Mouse (Mus musculus) CH12.LX (cell line): Measurements from ENCODE around the gene Slc6a17. TPM values are rescaled to one million over a fixed set of nuclear protein-coding genes. Genes with fewer than 3 reads are reported as not detected.

Source experiments
- DNase-seq: peaks from one replicate; pipeline ENCODE4 v3.0.0-alpha.2; 2013; ENCODE audit errors: extremely low read depth
- H3K27ac ChIP-seq: 2 replicates; pipeline ENCODE4 v1.5.1; 2012; ENCODE audit warnings: low read depth, mild to moderate bottlenecking, control low read depth, moderate library complexity; ENCODE audit not compliant: insufficient read depth
- H3K27me3 ChIP-seq: replicated peaks from 2 replicates; pipeline ENCODE3; 2012; ENCODE audit warnings: inconsistent platforms
- H3K36me3 ChIP-seq, 2 experiments: replicated peaks in 1 of 2; 2 replicates each; pipeline versions ENCODE3 to v1.6.1; 2012; ENCODE audit warnings: inconsistent platforms in 1 of 2, low read length in 1 of 2, mild to moderate bottlenecking in 1 of 2, mixed read lengths in 1 of 2, moderate library complexity in 1 of 2; ENCODE audit not compliant: control insufficient read depth in 1 of 2, insufficient read depth in 1 of 2
- H3K4me1 ChIP-seq, 2 experiments: 2 replicates each; pipeline ENCODE4 v1.6.1; 2012; ENCODE audit warnings: inconsistent platforms in 1 of 2, moderate library complexity in 1 of 2; ENCODE audit not compliant: insufficient read depth in 2 of 2, control insufficient read depth in 1 of 2
- H3K4me2 ChIP-seq: 2 replicates; pipeline ENCODE4 v1.6.1; 2012; ENCODE audit warnings: low read depth, mild to moderate bottlenecking, control low read depth; ENCODE audit not compliant: poor library complexity, insufficient read depth, severe bottlenecking
- H3K4me3 ChIP-seq, 3 experiments: fragments of 150-350 bp in 1 of 3; sonication (generic) in 1 of 3; replicated peaks in 1 of 3; 2 replicates each; pipeline versions ENCODE3 to v1.5.1; 2011 to 2012; ENCODE audit warnings: low read depth in 2 of 3, low read length in 2 of 3, mild to moderate bottlenecking in 2 of 3, moderate library complexity in 2 of 3, control low read depth in 1 of 3, improper control_type of control experiment in 1 of 3, inconsistent platforms in 1 of 3, mixed read lengths in 1 of 3; ENCODE audit not compliant: poor library complexity in 1 of 3
- H3K79me2 ChIP-seq: replicated peaks from 2 replicates; pipeline ENCODE4 v1.6.1; 2012; ENCODE audit warnings: mild to moderate bottlenecking, moderate library complexity; ENCODE audit not compliant: control insufficient read depth, poor library complexity, insufficient read depth, severe bottlenecking; ENCODE audit errors: extremely low read depth
- H3K9ac ChIP-seq: 2 replicates; pipeline ENCODE4 v1.6.1; 2012; ENCODE audit warnings: low read depth, mild to moderate bottlenecking, control low read depth, moderate library complexity; ENCODE audit not compliant: insufficient read depth
- H3K9me3 ChIP-seq: replicated peaks from 2 replicates; pipeline ENCODE3; 2012; ENCODE audit warnings: low read length, inconsistent platforms, mixed read lengths
- BHLHE40 ChIP-seq: IDR thresholded peaks from 2 replicates; pipeline ENCODE4 v1.6.1; 2011; ENCODE audit warnings: mild to moderate bottlenecking, low read depth, low read length, improper control_type of control experiment
- CHD1 ChIP-seq: IDR thresholded peaks from 2 replicates; pipeline ENCODE4 v1.6.1; 2012; ENCODE audit warnings: low read depth, low read length, improper control_type of control experiment, inconsistent platforms
- EP300 ChIP-seq: IDR thresholded peaks from 2 replicates; pipeline ENCODE4 v1.6.1; 2011; ENCODE audit warnings: low read length, improper control_type of control experiment
- GABPA ChIP-seq: IDR thresholded peaks from 2 replicates; pipeline ENCODE4 v1.6.1; 2012; ENCODE audit warnings: low read depth, low read length, improper control_type of control experiment, inconsistent platforms; ENCODE audit not compliant: insufficient replicate concordance
- IRF4 ChIP-seq: IDR thresholded peaks from 2 replicates; pipeline ENCODE4 v1.6.1; 2014; ENCODE audit warnings: low read depth, mild to moderate bottlenecking, inconsistent platforms, low read length, improper control_type of control experiment
- JUND ChIP-seq: conservative IDR thresholded peaks from 2 replicates; pipeline ENCODE4 v1.6.1; 2011; ENCODE audit warnings: low read depth, low read length, improper control_type of control experiment
- KAT2A ChIP-seq: IDR thresholded peaks from 2 replicates; pipeline ENCODE4 v1.6.1; 2012; ENCODE audit warnings: low read length, improper control_type of control experiment, inconsistent platforms; ENCODE audit not compliant: insufficient replicate concordance
- MAFK ChIP-seq: IDR thresholded peaks from 2 replicates; pipeline ENCODE4 v1.6.1; 2011; ENCODE audit warnings: low read length, improper control_type of control experiment; ENCODE audit not compliant: insufficient replicate concordance
- MAX ChIP-seq: IDR thresholded peaks from 2 replicates; pipeline ENCODE4 v1.6.1; 2011; ENCODE audit warnings: low read length, improper control_type of control experiment
- MAZ ChIP-seq: IDR thresholded peaks from 2 replicates; pipeline ENCODE4 v1.6.1; 2012; ENCODE audit warnings: low read depth, mild to moderate bottlenecking, inconsistent platforms, low read length, improper control_type of control experiment, moderate library complexity
- MYC ChIP-seq: IDR thresholded peaks from 2 replicates; pipeline ENCODE4 v1.6.1; 2011; ENCODE audit warnings: low read depth, mild to moderate bottlenecking, improper control_type of control experiment, low read length
- NELFE ChIP-seq: IDR thresholded peaks from 2 replicates; pipeline ENCODE4 v1.6.1; 2011; ENCODE audit warnings: low read depth, low read length, improper control_type of control experiment
- POLR2A ChIP-seq: IDR thresholded peaks from 2 replicates; pipeline ENCODE4 v1.6.1; 2011; ENCODE audit warnings: low read depth, mild to moderate bottlenecking, improper control_type of control experiment, low read length
- POLR2AphosphoS2 ChIP-seq: IDR thresholded peaks from 2 replicates; pipeline ENCODE4 v1.6.1; 2011; ENCODE audit warnings: low read depth, low read length, improper control_type of control experiment
- SIN3A ChIP-seq: IDR thresholded peaks from 2 replicates; pipeline ENCODE4 v1.6.1; 2012; ENCODE audit warnings: low read length, improper control_type of control experiment, inconsistent platforms
- SMC3 ChIP-seq: IDR thresholded peaks from 2 replicates; pipeline ENCODE4 v1.6.1; 2011; ENCODE audit warnings: low read depth, low read length, improper control_type of control experiment
- TCF12 ChIP-seq: IDR thresholded peaks from 2 replicates; pipeline ENCODE4 v1.6.1; 2014; ENCODE audit warnings: low read depth, mild to moderate bottlenecking, inconsistent platforms, low read length, improper control_type of control experiment
- UBTF ChIP-seq: IDR thresholded peaks from 2 replicates; pipeline ENCODE4 v1.6.1; 2012; ENCODE audit warnings: low read depth, mild to moderate bottlenecking, inconsistent platforms, low read length, improper control_type of control experiment, moderate library complexity
- USF1 ChIP-seq: IDR thresholded peaks from 2 replicates; pipeline ENCODE4 v1.6.1; 2014; ENCODE audit warnings: low read depth, mild to moderate bottlenecking, inconsistent platforms, low read length, improper control_type of control experiment
- USF2 ChIP-seq: conservative IDR thresholded peaks from 2 replicates; pipeline ENCODE4 v1.6.1; 2011; ENCODE audit warnings: low read depth, low read length, improper control_type of control experiment
- ZC3H11A ChIP-seq: IDR thresholded peaks from 2 replicates; pipeline ENCODE4 v1.6.1; 2012; ENCODE audit warnings: low read depth, mild to moderate bottlenecking, inconsistent platforms, low read length, improper control_type of control experiment
- ZKSCAN1 ChIP-seq: IDR thresholded peaks from 2 replicates; pipeline ENCODE4 v1.6.1; 2012; ENCODE audit warnings: low read depth, inconsistent platforms, low read length, improper control_type of control experiment, borderline replicate concordance
- dilution Hi-C: fragments of 300-500 bp; cut with MboI; formaldehyde crosslinking; loops from 2 replicates; pipeline ENCODE4 v1.14.3; 2020; ENCODE audit warnings: low sequenced_read_pairs; ENCODE audit not compliant: extremely low pct_unique_long_range_greater_than_20kb, extremely low pct_ligation_motif_present
- in situ Hi-C: fragments of 300-500 bp; cut with MboI; formaldehyde crosslinking; loops from 3 replicates; pipeline ENCODE4 v1.14.3; 2019; ENCODE audit warnings: low sequenced_read_pairs, low pct_ligation_motif_present, low pct_unique_long_range_greater_than_20kb, mixed read lengths
- polyA plus RNA-seq: library from polyadenylated mRNA; unstranded; fragments of >175 nt; gene quantifications from 2 replicates; pipeline ENCODE4 v1.2.1, GENCODE M21; 2012; ENCODE audit warnings: low read depth; ENCODE audit not compliant: insufficient read length
- total RNA-seq, 2 experiments: library from RNA; depleted of rRNA; stranded (reverse); fragments of 300-350 nt in 1 of 2; fragments of >200 nt in 1 of 2; gene quantifications; 2 replicates each; pipeline ENCODE4 v1.2.3; 2012 to 2014

The Slc6a17 gene
- not detected in 2 replicates for total RNA-seq (2012; rRNA removed)
- not detected in 2 replicates for total RNA-seq (2014; rRNA removed)
- polyA plus RNA-seq = not detected in 2 replicates

GRCm38 (mm10) chr3:107517631-107518108, at the start of gene Slc6a17:
Gene Slc6a17, minus strand, starts transcription at chr3:107518018.
- Histone ChIP-seq H3K4me2 (no peak within 1 kb of the TSS), H3K27me3 (peaks cover 31% of the 10 kb centered on the region), H3K4me1 (no peaks in the 10 kb centered on the region), H3K4me3 (no peak within 1 kb of the TSS), H3K36me3 (no peaks in the 10 kb centered on the region), H3K9ac (no peak within 1 kb of the TSS)
- in situ Hi-C loops = no loop called here
- dilution Hi-C loops = no loop called here
- no peak for TF ChIP-seq MAZ
- TF ChIP-seq SMC3 = no peak
- TF ChIP-seq EP300 = no peak
- no peak for TF ChIP-seq GABPA
- no peak for TF ChIP-seq TCF12
- no peak for TF ChIP-seq ZKSCAN1
- TF ChIP-seq MAFK = no peak
- TF ChIP-seq JUND = no peak
- TF ChIP-seq USF1 = no peak
- no peak for TF ChIP-seq KAT2A
- no peak for TF ChIP-seq CHD1
- TF ChIP-seq POLR2A = no peak
- TF ChIP-seq IRF4 = no peak
- no peak for TF ChIP-seq POLR2AphosphoS2
- TF ChIP-seq SIN3A = no peak
- no peak for TF ChIP-seq BHLHE40
- no peak for TF ChIP-seq NELFE
- no peak for TF ChIP-seq MYC
- no peak for TF ChIP-seq UBTF
- TF ChIP-seq, all 38 proteins: peak for 0
- Histone ChIP-seq H3K27ac (no peak within 1 kb of the TSS), H3K79me2 (no peaks in the 10 kb centered on the region), H3K9me3 (no peaks in the 10 kb centered on the region)
- no peak for DNase-seq

GRCm38 (mm10) chr3:107565331-107565730, 47.5 kb upstream of the Slc6a17 start:
- in situ Hi-C loops = loop anchor here (10.0 kb wide), 1 partner anchor 299 kb away; no protein-coding TSS in a partner anchor
- DNase-seq = no peak
- dilution Hi-C loops = no loop called here
- Histone ChIP-seq H3K4me3 (no peak overlapping the region), H3K9ac (no peak overlapping the region), H3K4me1 (peaks cover 21 to 34% of the 10 kb centered on the region in 2 experiments), H3K79me2 (no peaks in the 10 kb centered on the region), H3K4me2 (no peak overlapping the region), H3K36me3 (no peaks in the 10 kb centered on the region), H3K9me3 (no peaks in the 10 kb centered on the region), H3K27ac (no peak overlapping the region), H3K27me3 (no peaks in the 10 kb centered on the region)
- TF ChIP-seq USF2 = no peak
- no peak for TF ChIP-seq MAX
- TF ChIP-seq ZC3H11A = no peak
